Mouse (Mus musculus) layer of hippocampus, adult 6 months (tissue): Measurements from ENCODE around the gene Hk1. TPM values are rescaled to one million over a fixed set of nuclear protein-coding genes. Genes with fewer than 3 reads are reported as not detected.

Source experiments
- long read RNA-seq, 2 experiments: library from polyadenylated mRNA; unstranded; transcript quantifications; one replicate each; pipeline ENCODE4 v2.0.0; 2019 to 2020
- polyA plus RNA-seq: library from polyadenylated mRNA; unstranded; fragments of <200 nt; fragmentation: Nextera tagmentation; gene quantifications from 2 replicates; pipeline ENCODE4 v1.2.3, GENCODE M21; 2021

Gene Hk1
- 22.6 and 25.9 TPM in 2 replicates for polyA plus RNA-seq
- long read RNA-seq, experiment 1, full-length matches to known transcripts, result 15 of 63 reads
- long read RNA-seq, experiment 1, partial matches to known transcripts, result 32 of 63 reads
- long read RNA-seq, experiment 1, other reads (novel, unspliced or antisense), result 16 of 63 reads
- long read RNA-seq, experiment 2, full-length matches to known transcripts, result 960 of 1,096 reads
- long read RNA-seq, experiment 2, partial matches to known transcripts, result 104 of 1,096 reads
- long read RNA-seq, experiment 2, other reads (novel, unspliced or antisense), result 32 of 1,096 reads

DNA sequence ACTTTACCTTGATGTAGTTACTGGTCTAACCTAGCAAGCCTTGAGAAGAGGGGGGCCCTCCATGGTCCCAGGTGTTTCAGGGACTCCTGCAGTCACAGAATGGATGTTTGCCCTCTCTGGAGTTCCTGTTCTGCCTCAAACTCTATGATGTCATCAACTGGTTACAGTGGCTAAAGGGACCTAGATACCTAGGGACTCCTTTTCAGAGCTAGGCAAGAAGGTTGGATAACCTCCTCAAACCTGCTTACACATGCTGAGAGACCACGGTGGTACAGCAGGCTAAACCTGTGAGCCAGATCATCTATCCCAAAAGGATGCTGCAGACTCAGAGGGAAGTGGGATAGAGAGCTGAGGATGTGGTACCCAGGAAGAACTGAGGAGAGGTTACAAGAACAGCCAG is at the start of gene Hk1:
Hk1 (minus strand) TSS at position 101 of the 400 bp plus-strand sequence.

DNA sequence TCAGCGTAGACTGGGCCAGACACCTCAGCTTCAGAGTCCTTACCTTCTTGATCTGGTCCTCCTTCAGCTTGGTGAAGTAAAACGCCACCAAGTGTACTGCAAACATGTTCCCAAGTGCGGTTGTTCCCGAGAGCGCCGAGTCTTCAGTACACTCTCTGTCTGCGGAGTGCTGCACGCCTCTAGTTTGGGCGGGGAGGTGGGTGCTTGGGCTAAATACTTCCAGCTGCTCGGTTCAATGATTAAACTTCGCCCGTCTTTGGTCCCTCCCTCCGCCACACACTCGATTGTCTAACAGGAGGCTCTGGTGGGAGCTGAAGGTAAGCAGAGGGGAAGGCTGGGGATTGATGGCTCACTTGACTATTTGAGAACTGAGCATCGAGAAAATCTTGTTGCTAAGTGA is 42.5 kb upstream of the Hk1 start, which contains the start of gene Hkdc1:
Hkdc1 (minus strand) TSS at position 237 of the 400 bp plus-strand sequence.

DNA sequence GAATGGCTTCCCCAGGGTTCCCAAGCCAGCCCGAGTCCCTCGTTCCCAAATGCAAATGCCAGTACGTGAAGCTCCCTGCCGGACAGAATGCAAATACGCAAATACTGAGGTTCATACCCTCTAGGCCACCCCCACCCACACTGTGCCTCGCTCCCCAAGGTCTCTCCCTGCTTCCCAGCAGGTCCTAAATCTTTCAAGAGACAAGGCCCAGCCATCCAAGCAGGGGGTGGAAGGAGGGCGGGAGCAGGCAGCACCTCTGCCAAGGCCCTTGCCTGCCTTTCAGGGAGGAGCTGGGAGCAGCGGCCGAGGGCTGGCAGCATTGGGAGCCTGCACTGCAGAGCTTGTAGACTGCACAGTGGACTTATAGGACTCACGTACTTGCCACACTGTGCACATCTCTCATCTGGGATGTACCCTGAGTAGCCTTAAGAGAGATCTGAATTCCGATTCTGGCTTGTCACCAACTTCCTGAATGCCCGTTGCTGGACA is 127.7 kb downstream of the Hk1 start, which contains the start of gene Tacr2:
Tacr2 (plus strand) TSS at position 439 of the 489 bp plus-strand sequence.

DNA sequence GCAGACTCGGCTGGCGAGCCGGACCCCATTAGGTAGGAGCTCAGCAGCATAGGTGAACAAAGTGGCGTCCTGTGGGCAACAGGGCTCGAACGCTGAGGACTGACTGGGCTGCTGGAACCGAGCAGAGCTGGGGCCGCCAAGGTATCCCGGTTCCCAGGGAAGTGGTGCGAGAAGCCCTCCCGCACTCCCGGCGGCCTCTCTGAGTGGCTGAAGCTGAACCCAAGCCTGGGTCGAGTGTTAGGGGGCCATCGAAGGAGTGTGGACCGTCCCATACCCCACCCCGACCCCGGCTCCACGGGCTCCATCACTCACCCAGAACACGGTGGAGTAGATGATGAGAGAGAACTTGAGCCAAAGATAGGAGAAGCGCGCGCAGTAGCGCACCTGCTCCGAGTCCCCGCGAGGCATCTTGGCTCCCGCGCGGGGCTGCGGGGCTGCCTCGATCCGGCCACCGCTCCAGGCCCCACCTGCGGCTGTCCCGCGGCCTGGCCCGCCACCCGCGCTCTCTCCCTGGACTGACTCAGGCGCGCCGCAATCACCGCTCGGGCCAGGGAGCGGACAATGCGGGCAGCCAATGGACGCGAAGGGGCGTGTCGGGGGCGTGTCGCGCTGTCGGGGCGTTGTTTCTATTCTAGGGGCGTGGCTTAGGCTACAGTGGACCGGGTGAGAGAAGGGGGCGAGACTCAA is 148.9 kb downstream of the Hk1 start, which contains the start of gene Tspan15:
Tspan15 (minus strand) TSS at position 544 of the 687 bp plus-strand sequence.

Other genes starting within 250 kb of the Hk1 start
- not detected in 2 replicates for gene Neurog3, start 246.8 kb downstream of the Hk1 start, polyA plus RNA-seq
- gene Fam241b, start 236.0 kb downstream of the Hk1 start, polyA plus RNA-seq, result 18.4 and 24.9 TPM in 2 replicates
- 35.1 and 44.6 TPM in 2 replicates for gene Tspan15, start 148.7 kb downstream of the Hk1 start, polyA plus RNA-seq
- gene Tacr2, start 127.5 kb downstream of the Hk1 start, polyA plus RNA-seq, result 0.23 and 0.31 TPM in 2 replicates
- gene Hkdc1, start 42.6 kb upstream of the Hk1 start, polyA plus RNA-seq, result 0.78 and 1.0 TPM in 2 replicates
- 0.79 and 0.83 TPM in 2 replicates for gene 4930507D05Rik, start 69.6 kb upstream of the Hk1 start, polyA plus RNA-seq
- gene Supv3l1, start 69.8 kb upstream of the Hk1 start, polyA plus RNA-seq, result 14.9 and 16.0 TPM in 2 replicates
- 46.9 and 49.3 TPM in 2 replicates for gene Vps26a, start 106.9 kb upstream of the Hk1 start, polyA plus RNA-seq
- gene Srgn, start 147.5 kb upstream of the Hk1 start, polyA plus RNA-seq, result 15.4 and 19.4 TPM in 2 replicates
- gene Kif1bp, start 198.5 kb upstream of the Hk1 start, polyA plus RNA-seq, result 61.2 and 73.1 TPM in 2 replicates
- gene Ddx21, start 222.4 kb upstream of the Hk1 start, polyA plus RNA-seq, result 4.3 and 4.7 TPM in 2 replicates